Mouse (Mus musculus): ENCODE results near the gene Shkbp1. TPM values are rescaled to one million over a fixed set of nuclear protein-coding genes. Genes with fewer than 3 reads are reported as not detected.

Shkbp1 gene
- polyA plus RNA-seq, 1 experiment from 2014 or later = 34.1 TPM

DNA sequence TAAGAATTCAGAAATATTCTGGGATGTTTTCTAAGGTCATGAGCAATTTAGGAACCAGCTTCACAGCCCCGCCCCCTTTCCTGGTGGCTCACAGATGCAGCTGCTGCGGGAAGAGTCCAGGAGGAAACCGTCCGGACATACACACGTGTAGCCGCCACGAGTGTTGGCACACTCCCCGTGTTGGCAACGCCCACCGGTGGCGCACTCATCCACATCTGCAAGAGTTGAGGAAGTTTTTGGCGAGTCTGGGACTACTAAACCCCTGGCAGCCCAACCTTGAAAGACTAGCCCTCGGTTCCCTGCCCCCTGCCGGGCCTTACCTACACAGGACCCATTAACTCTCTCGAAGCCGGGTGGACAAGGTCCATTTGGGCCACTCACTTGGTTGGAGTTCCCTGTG lies 27.2 kb downstream of the Shkbp1 start:
- Histone ChIP-seq H3K27me3 (ENCODE audit: insufficient read depth, low read length) (peaks cover 3% of the 10 kb centered on the region; the same call in 1 of the 2 replicates), H3K9ac (ENCODE audit: low read depth, low read length) (no peak overlapping the region), H3K4me1 (replicated peaks; ENCODE audit: insufficient read depth, low read length) (peaks cover 19% of the 10 kb centered on the region), H3K4me2 (ENCODE audit: low read length) (peak overlapping the region; percentile 89; the same call in 1 of the 2 replicates), H3K27ac (no peak overlapping the region), H3K9me3 (replicated peaks; ENCODE audit: low read length) (no peaks in the 10 kb centered on the region), H3K36me3 (ENCODE audit: insufficient read depth, low read length) (no peaks in the 10 kb centered on the region), H3K4me3 (replicated peaks; ENCODE audit: low read depth, low read length) (no peak overlapping the region)
- ATAC-seq (replicated peaks; ENCODE audit: low FRiP score, low read depth) (no peak), DNase-seq (ENCODE audit: low spot score) (no peak)
- WGBS = 46% methylated on average over 16 of the region's 16 CpGs
- TF ChIP-seq CTCF (IDR thresholded peaks at IDR 0.05; ENCODE audit: low read depth) = no peak

- H3K36me3 ChIP-seq (ENCODE audit: insufficient read depth, low read length) = no peaks in the 10 kb centered on the region
- no peak for DNase-seq (ENCODE audit: low spot score)
- no peak overlapping the region for H3K27ac ChIP-seq
- no peak for ATAC-seq (replicated peaks; ENCODE audit: low FRiP score, low read depth)
- peaks cover 16% of the 10 kb centered on the region for H3K4me1 ChIP-seq (replicated peaks; ENCODE audit: insufficient read depth, low read length)
- H3K4me2 ChIP-seq (ENCODE audit: low read length) = no peak overlapping the region
- WGBS = 85% methylated on average over 11 of the region's 11 CpGs
- H3K9me3 ChIP-seq (replicated peaks; ENCODE audit: low read length) = no peaks in the 10 kb centered on the region
- peaks cover 2% of the 10 kb centered on the region; the same call in 1 of the 2 replicates for H3K27me3 ChIP-seq (ENCODE audit: insufficient read depth, low read length)
- no peak for TF ChIP-seq CTCF (IDR thresholded peaks at IDR 0.05; ENCODE audit: low read depth)
- H3K4me3 ChIP-seq (replicated peaks; ENCODE audit: low read depth, low read length) = no peak overlapping the region
- H3K9ac ChIP-seq (ENCODE audit: low read depth, low read length) = no peak overlapping the region
Measured at GRCm38 (mm10) chr7:27328161-27328560, 27.7 kb downstream of the Shkbp1 start.

DNA sequence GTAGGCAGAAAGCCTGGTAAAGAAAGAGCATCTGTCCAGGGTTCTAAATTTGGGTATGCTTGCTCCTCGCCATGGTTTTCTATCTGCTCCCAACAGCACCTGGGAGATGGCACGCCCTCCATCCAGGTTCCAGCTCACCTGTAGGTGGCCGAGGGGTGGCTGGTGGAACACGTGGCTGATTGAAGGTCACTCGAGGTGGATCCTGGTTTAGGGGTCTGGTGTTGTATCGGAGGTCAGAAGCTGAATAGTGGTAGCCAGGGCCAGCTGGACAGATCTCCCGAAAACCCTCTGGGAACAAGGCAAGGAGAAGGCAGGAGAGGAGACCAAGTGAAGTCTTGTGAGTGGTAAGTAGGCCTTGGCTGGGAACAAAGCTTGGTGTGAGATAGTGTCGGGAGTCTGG lies 28.3 kb downstream of the Shkbp1 start:
- no peak overlapping the region for H3K4me3 ChIP-seq (replicated peaks; ENCODE audit: low read depth, low read length)
- H3K27ac ChIP-seq = no peak overlapping the region
- H3K36me3 ChIP-seq (ENCODE audit: insufficient read depth, low read length) = no peaks in the 10 kb centered on the region
- H3K4me1 ChIP-seq (replicated peaks; ENCODE audit: insufficient read depth, low read length) = peaks cover 16% of the 10 kb centered on the region
- no peak overlapping the region for H3K4me2 ChIP-seq (ENCODE audit: low read length)
- no peaks in the 10 kb centered on the region for H3K9me3 ChIP-seq (replicated peaks; ENCODE audit: low read length)
- no peak overlapping the region for H3K9ac ChIP-seq (ENCODE audit: low read depth, low read length)
- DNase-seq (ENCODE audit: low spot score) = no peak
- WGBS = 95% methylated on average over 8 of the region's 8 CpGs
- H3K27me3 ChIP-seq (ENCODE audit: insufficient read depth, low read length) = no peaks in the 10 kb centered on the region; the same call in 1 of the 2 replicates
- no peak for TF ChIP-seq CTCF (IDR thresholded peaks at IDR 0.05; ENCODE audit: low read depth)
- ATAC-seq (replicated peaks; ENCODE audit: low FRiP score, low read depth) = no peak

- no peaks in the 10 kb centered on the region for H3K9me3 ChIP-seq (replicated peaks; ENCODE audit: low read length)
- H3K4me1 ChIP-seq (replicated peaks; ENCODE audit: insufficient read depth, low read length) = peaks cover 16% of the 10 kb centered on the region
- no peaks in the 10 kb centered on the region; the same call in 1 of the 2 replicates for H3K27me3 ChIP-seq (ENCODE audit: insufficient read depth, low read length)
- DNase-seq (ENCODE audit: low spot score) (no peak), ATAC-seq (replicated peaks; ENCODE audit: low FRiP score, low read depth) (no peak)
- H3K27ac ChIP-seq = no peak overlapping the region
- peak overlapping the region; percentile 53 for H3K4me2 ChIP-seq (ENCODE audit: low read length)
- H3K9ac ChIP-seq (ENCODE audit: low read depth, low read length) = peak overlapping the region; percentile 40; the same call in 1 of the 2 replicates
- H3K4me3 ChIP-seq (replicated peaks; ENCODE audit: low read depth, low read length) = peak overlapping the region; percentile 18; the same call in 1 of the 2 replicates
- TF ChIP-seq CTCF (IDR thresholded peaks at IDR 0.05; ENCODE audit: low read depth) = no peak
- 45% methylated on average over 34 of the region's 34 CpGs for WGBS
- no peaks in the 10 kb centered on the region for H3K36me3 ChIP-seq (ENCODE audit: insufficient read depth, low read length)
Measured at GRCm38 (mm10) chr7:27326101-27326880, 29.5 kb downstream of the Shkbp1 start.

DNA sequence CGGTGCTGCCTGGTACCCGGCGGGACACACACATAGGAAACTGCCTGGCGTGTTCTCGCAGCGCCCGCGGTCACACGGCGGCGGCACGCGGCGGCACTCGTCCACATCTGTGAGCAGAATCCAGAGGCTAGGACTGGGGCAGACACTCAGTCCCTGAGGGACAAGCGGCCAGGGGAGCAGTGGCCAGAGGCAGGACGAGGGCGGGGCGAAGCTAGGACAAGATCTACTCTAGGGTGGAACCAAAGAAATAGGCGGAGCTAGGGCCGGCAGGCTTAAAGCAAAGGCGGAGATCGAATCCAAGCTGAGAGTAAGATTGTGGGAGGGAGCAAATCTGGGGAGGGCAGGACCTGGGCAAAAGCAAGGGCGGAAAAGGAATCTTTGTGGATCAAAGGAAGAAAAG lies 30.1 kb downstream of the Shkbp1 start:
- H3K4me1 ChIP-seq (replicated peaks; ENCODE audit: insufficient read depth, low read length) = peaks cover 16% of the 10 kb centered on the region
- 3% methylated on average over 24 of the region's 24 CpGs for WGBS
- DNase-seq (ENCODE audit: low spot score) = peak; percentile 90
- peak; percentile 57 for ATAC-seq (replicated peaks; ENCODE audit: low FRiP score, low read depth)
- no peak for TF ChIP-seq CTCF (IDR thresholded peaks at IDR 0.05; ENCODE audit: low read depth)
- H3K4me2 ChIP-seq (ENCODE audit: low read length) = peak overlapping the region; percentile 53
- H3K27ac ChIP-seq = no peak overlapping the region
- H3K9me3 ChIP-seq (replicated peaks; ENCODE audit: low read length) = no peaks in the 10 kb centered on the region
- H3K9ac ChIP-seq (ENCODE audit: low read depth, low read length) = peak overlapping the region; percentile 40; the same call in 1 of the 2 replicates
- no peaks in the 10 kb centered on the region for H3K36me3 ChIP-seq (ENCODE audit: insufficient read depth, low read length)
- H3K27me3 ChIP-seq (ENCODE audit: insufficient read depth, low read length) = no peaks in the 10 kb centered on the region; the same call in 1 of the 2 replicates
- peak overlapping the region; percentile 18; the same call in 1 of the 2 replicates for H3K4me3 ChIP-seq (replicated peaks; ENCODE audit: low read depth, low read length)

DNA sequence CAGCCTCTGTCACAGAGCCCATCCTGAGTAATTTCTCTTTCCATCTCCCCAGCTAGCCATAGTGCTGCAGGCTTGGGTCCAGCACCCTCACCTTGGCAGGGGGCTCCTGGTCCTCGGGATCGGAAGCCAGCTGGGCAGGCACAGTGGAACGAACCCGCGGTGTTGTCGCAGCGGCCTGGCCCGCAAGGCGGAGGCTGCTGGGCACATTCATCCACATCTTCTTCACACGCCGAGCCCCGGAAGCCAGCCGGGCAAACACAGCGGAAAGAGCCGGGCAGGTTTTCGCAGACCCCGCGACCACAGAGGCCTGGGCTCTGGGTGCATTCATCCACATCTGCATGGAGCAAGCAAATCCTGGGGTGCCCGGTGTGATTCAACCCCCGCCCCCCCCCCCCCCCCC lies 30.9 kb downstream of the Shkbp1 start:
- Histone ChIP-seq H3K9ac (ENCODE audit: low read depth, low read length) (no peak overlapping the region), H3K4me2 (ENCODE audit: low read length) (no peak overlapping the region), H3K4me3 (replicated peaks; ENCODE audit: low read depth, low read length) (no peak overlapping the region), H3K27me3 (ENCODE audit: insufficient read depth, low read length) (no peaks in the 10 kb centered on the region; the same call in 1 of the 2 replicates), H3K4me1 (replicated peaks; ENCODE audit: insufficient read depth, low read length) (peaks cover 16% of the 10 kb centered on the region), H3K36me3 (ENCODE audit: insufficient read depth, low read length) (no peaks in the 10 kb centered on the region), H3K27ac (no peak overlapping the region), H3K9me3 (replicated peaks; ENCODE audit: low read length) (no peaks in the 10 kb centered on the region)
- no peak for TF ChIP-seq CTCF (IDR thresholded peaks at IDR 0.05; ENCODE audit: low read depth)
- no peak for ATAC-seq (replicated peaks; ENCODE audit: low FRiP score, low read depth)
- WGBS = 64% methylated on average over 18 of the region's 20 CpGs
- DNase-seq (ENCODE audit: low spot score) = no peak
